Mouse (Mus musculus) ES-Bruce4 (cell line): ENCODE data around the gene Pofut2. TPM values are rescaled to one million over a fixed set of nuclear protein-coding genes. Genes with fewer than 3 reads are reported as not detected.
A peak's percentile ranks its signal among the peaks of the same experiment; 100 is the strongest.
"Not testable (repeated sequence)": the region's sequence is repeated elsewhere in the genome, so short reads cannot be mapped to it uniquely, and the experiment has no call there.

Experiments
- H3K27ac ChIP-seq: 2 replicates; pipeline ENCODE4 v1.5.1; 2012; ENCODE audit warnings: low read length, inconsistent platforms; ENCODE audit not compliant: insufficient read depth
- H3K27me3 ChIP-seq: 2 replicates; pipeline ENCODE4 v1.6.1; 2012; ENCODE audit warnings: mild to moderate bottlenecking, low read length, inconsistent platforms; ENCODE audit not compliant: control insufficient read depth, poor library complexity, insufficient read depth, severe bottlenecking
- H3K36me3 ChIP-seq: 2 replicates; pipeline ENCODE4 v1.6.1; 2012; ENCODE audit warnings: inconsistent platforms, mild to moderate bottlenecking, low read length, moderate library complexity; ENCODE audit not compliant: control insufficient read depth, poor library complexity, insufficient read depth, severe bottlenecking
- H3K4me1 ChIP-seq: one replicate; pipeline ENCODE4 v1.8.1; 2011; ENCODE audit warnings: low read length; ENCODE audit not compliant: control insufficient read depth, insufficient read depth
- H3K4me3 ChIP-seq: 2 replicates; pipeline ENCODE4 v1.5.1; 2011; ENCODE audit warnings: low read depth, mild to moderate bottlenecking, low read length
- H3K9ac ChIP-seq: 2 replicates; pipeline ENCODE4 v1.6.1; 2012; ENCODE audit warnings: low read depth, mild to moderate bottlenecking, inconsistent platforms; ENCODE audit not compliant: poor library complexity, severe bottlenecking
- H3K9me3 ChIP-seq: replicated peaks from 2 replicates; pipeline ENCODE4 v1.6.1; 2012; ENCODE audit warnings: mild to moderate bottlenecking, low read length, inconsistent platforms; ENCODE audit not compliant: control insufficient read depth, poor library complexity, insufficient read depth, severe bottlenecking
- CTCF ChIP-seq: IDR thresholded peaks from one replicate; pipeline ENCODE4 v1.8.1; 2011; ENCODE audit warnings: low read depth, low read length
- EP300 ChIP-seq: IDR thresholded peaks from 2 replicates; pipeline ENCODE4 v1.6.1; 2011; ENCODE audit warnings: low read depth, low read length; ENCODE audit not compliant: insufficient read depth
- POLR2A ChIP-seq: IDR thresholded peaks from one replicate; pipeline ENCODE4 v1.8.1; 2011; ENCODE audit warnings: low read length; ENCODE audit not compliant: insufficient read depth
- polyA plus RNA-seq: library from polyadenylated mRNA; stranded (reverse); fragments of >200 nt; gene quantifications from 2 replicates; pipeline ENCODE4 v1.2.4, GENCODE M21; 2011; ENCODE audit warnings: low read depth; ENCODE audit not compliant: missing spikeins, insufficient read depth, insufficient read length

The Pofut2 gene
- polyA plus RNA-seq, 1 experiment, result 30.5 TPM

DNA sequence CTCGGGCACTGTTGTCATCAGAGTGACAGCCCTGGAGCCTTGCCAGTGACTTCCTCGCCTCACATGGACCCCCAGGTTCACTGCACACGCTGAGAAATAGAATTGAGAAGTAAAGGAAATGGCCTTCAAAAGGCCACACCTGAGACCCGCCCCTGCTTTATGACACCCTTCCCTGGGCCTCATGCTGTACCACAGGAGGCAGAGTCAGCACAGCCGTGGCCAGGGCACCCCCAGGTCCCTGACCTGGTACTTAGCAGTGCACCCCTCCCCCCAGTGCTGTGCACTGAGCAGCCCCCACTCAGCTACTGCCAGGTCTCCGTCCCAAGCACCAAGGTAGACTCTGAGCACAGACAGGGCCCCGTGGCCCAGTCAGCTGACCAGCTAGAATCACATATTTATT is 10.1 kb downstream of the Pofut2 start:
- TF ChIP-seq CTCF, result no peak
- TF ChIP-seq EP300, result no peak
- no peak for TF ChIP-seq POLR2A
- Histone ChIP-seq H3K4me3 (no peak overlapping the region), H3K9me3 (no peaks in the 10 kb centered on the region), H3K4me1 (no peaks in the 10 kb centered on the region), H3K9ac (no peak overlapping the region), H3K27ac (no peak overlapping the region), H3K36me3 (peaks cover 5% of the 10 kb centered on the region; the same call in 1 of the 2 replicates), H3K27me3 (no peaks in the 10 kb centered on the region)

- no peaks in the 10 kb centered on the region for H3K27me3 ChIP-seq
- H3K9ac ChIP-seq, result no peak overlapping the region
- H3K27ac ChIP-seq, result no peak overlapping the region
- H3K4me3 ChIP-seq, result peak overlapping the region; percentile 5; the same call in 1 of the 2 replicates
- no peaks in the 10 kb centered on the region for H3K9me3 ChIP-seq
- H3K36me3 ChIP-seq, result peaks cover 5% of the 10 kb centered on the region; the same call in 1 of the 2 replicates
- TF ChIP-seq POLR2A (no peak), CTCF (no peak), EP300 (no peak)
- H3K4me1 ChIP-seq, result no peaks in the 10 kb centered on the region
Observed at GRCm38 (mm10) chr10:77272980-77273730, 14.1 kb downstream of the Pofut2 start.

- H3K4me1 ChIP-seq, result no peaks in the 10 kb centered on the region
- H3K27ac ChIP-seq, result no peak overlapping the region
- TF ChIP-seq POLR2A (no peak), EP300 (no peak), CTCF (no peak)
- no peaks in the 10 kb centered on the region for H3K27me3 ChIP-seq
- no peaks in the 10 kb centered on the region for H3K9me3 ChIP-seq
- peaks cover 5% of the 10 kb centered on the region; the same call in 1 of the 2 replicates for H3K36me3 ChIP-seq
- H3K9ac ChIP-seq, result no peak overlapping the region
- no peak overlapping the region for H3K4me3 ChIP-seq
Observed at GRCm38 (mm10) chr10:77273798-77274197, 14.8 kb downstream of the Pofut2 start.

DNA sequence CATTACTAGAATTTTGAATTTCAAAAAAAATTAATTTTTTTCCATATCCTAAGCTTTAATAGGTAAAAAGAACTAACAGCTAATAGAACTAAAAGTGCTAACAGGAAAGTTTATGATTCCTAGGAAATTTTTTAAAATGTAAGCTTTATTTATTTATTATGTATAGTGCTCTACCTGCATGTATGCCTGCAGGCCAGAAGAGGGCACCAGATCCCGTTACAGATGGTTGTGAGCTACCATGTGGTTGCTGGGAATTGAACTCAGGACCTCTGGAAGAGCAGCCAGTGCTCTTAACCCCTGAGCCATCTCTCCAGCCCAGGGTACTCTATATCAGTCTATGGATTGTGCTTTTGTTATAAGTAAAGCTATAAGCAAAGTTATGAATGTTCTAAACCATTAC is 23.1 kb downstream of the Pofut2 start:
- H3K4me3 ChIP-seq, H3K9ac ChIP-seq, H3K9me3 ChIP-seq, H3K36me3 ChIP-seq, H3K27ac ChIP-seq, H3K27me3 ChIP-seq, H3K4me1 ChIP-seq: not testable (repeated sequence)
- TF ChIP-seq CTCF, result peak; percentile 16

DNA sequence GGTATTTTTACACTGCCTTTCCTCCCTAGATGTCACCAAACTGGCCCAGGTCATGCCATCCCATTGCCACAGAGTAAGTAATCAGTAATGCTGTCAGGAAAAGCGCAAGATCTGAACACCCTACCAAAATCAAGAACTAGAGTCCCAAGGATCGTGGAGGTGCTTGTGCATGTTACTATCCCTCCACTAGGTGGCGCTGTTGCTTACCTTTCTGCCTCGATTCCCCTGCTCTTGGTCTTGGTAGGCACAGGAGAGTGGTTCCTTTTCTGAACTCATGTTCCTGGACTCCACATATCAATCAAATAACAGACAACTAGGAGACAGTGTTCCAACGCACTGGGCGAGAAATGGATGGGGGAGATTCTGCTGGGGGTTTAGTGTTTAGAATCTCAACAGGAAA is 23.8 kb downstream of the Pofut2 start:
- no peaks in the 10 kb centered on the region for H3K9me3 ChIP-seq
- H3K36me3 ChIP-seq, result no peaks in the 10 kb centered on the region
- no peak overlapping the region for H3K27ac ChIP-seq
- H3K9ac ChIP-seq, result no peak overlapping the region
- peak; percentile 95 for TF ChIP-seq CTCF
- TF ChIP-seq EP300, result no peak
- TF ChIP-seq POLR2A, result no peak
- no peak overlapping the region for H3K4me3 ChIP-seq
- no peaks in the 10 kb centered on the region for H3K27me3 ChIP-seq
- no peaks in the 10 kb centered on the region for H3K4me1 ChIP-seq

- TF ChIP-seq CTCF (no peak), POLR2A (no peak), EP300 (no peak)
- Histone ChIP-seq H3K4me1 (no peaks in the 10 kb centered on the region), H3K9me3 (no peaks in the 10 kb centered on the region), H3K27me3 (no peaks in the 10 kb centered on the region), H3K36me3 (no peaks in the 10 kb centered on the region), H3K27ac (no peak overlapping the region), H3K9ac (no peak overlapping the region), H3K4me3 (no peak overlapping the region)
Observed at GRCm38 (mm10) chr10:77284832-77285231, 25.8 kb downstream of the Pofut2 start.
